Mouse (Mus musculus): ENCODE results near the gene Aurka.

Gene Aurka

DNA sequence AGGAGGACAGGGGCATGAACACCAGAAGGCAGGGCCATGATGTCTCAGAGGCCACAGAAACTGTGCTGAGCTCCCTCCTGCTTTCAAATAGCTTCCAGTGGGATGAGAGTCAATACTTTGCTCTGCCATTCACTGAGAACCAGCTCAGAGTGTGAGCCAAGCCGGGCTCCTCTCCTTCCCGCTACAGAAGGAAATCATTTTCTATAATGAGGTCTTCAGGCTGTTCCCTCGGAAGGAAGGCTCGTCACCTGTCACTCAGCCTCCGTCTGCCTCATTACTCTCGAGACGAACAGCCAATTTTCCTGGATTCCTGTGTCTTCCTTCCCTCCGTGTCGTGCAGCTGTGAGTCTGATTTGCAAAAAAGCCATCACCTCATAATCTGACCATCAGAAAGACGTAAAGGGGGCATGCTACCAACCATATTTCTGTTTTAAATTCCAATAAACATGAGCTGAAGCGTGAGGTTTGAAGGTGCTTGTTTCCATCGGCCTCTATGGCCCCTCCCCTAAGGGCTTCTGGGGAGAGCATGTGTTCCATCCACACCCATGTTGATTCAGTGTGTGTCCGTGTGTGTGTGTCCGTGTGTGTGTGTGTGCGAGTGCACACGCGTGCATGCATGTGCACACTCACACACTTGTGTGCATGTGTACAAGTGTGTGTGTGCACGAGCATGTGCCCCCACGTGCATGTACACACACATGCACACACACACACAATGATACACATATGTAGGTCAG, 32.0 kb downstream of the Aurka start:
- no peak for DNase-seq (ENCODE audit: low spot score in 2 of 2)

DNA sequence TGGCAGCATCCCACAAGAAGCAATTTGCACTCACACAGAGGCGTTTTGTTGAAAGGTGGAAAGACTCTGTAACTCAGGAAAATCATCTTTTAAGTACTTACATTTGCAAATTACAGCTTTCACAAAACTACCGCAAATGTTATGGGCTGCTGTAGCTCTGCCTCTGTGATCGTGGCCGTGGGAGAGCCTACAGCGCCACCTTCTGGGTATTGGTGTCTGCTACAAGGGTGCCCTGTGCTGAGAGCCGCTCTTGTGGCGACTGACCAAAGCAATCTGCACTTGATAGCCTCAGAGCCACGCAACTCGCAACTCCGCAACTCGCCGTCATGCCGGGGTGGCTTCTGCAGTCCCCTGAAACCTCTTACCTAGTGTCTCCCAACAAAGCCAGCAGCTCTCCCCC, 41.2 kb downstream of the Aurka start:
- DNase-seq (ENCODE audit: low spot score in 2 of 2), result no peak

DNA sequence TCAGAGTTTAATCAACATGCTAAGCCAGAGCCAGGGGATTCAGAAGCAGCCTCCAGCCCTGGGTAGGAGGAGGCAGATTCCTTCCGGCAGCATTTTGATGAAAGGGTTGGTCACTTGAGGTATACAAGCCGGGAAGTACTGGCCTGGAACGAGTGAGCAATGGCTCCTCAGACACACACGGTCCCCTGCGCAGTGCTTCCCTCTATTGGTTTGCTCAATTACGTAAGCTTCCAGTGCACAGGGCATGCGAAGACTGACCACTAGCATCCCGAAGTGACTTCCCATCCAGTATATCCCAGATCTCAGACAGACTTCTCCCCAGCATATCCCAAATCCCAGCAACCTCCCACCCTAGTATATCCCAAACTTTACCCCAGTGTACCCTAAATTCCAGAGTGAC, 42.1 kb downstream of the Aurka start:
- no peak for DNase-seq (ENCODE audit: low spot score in 2 of 2)

DNA sequence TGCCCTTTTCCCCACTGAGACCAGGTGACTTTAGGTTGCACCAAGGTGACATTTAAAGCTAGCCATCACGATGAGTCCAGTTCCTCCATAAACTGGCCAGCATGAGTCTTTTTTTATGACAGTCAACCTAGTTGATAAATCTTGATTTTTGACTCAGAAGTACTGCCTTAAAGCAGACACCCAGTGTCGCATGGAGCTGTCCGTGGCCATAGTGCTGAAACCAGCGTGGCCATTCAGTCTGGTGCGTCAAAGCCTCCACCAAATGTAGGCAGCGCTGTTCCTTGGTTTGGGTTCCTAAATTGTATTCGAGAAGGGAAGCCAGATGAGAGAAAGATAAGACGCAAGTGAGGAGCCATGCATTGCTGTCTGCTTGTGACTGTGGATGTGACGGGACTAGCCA, 49.5 kb downstream of the Aurka start:
- peak in 1 of 2 experiments; percentile 30 for DNase-seq (ENCODE audit: low spot score in 2 of 2)

DNA sequence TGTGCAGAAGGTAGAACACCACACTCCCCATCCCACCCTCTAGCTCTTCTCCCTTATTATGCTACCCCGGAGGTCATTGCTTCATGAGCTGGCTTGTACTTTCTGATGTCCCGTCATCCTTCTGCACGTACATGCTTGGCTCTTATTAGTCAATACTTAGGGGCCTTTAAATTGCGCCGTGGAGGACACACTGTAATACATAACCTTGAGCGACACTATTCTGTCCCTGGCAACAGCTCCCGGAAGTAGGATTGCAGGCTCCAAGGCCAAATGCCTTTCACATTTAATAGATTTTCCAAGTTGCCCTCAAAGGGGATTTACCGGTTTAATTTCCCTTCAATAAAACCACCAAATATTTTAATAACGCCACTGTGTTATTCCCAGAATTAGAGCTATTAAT, 58.6 kb downstream of the Aurka start:
- DNase-seq (ENCODE audit: low spot score in 2 of 2), result no peak

DNA sequence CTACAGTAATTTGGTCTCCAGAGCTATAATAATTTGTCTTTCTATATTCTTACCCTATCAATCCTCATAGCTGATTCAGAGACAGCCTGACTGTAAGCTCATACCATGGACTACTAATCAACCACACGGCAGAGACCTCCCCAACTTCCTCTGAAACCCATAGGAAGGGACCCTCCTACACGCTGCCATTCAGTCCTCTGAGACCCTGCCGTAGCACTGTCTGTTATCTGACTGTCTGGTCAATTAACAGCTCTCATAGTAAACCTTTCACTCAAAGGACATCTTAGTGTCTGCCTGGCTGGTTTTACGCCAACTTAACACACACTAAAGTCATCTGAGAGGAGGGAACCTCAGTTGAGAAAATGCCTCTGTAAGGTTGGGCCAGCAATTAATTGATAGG, 63.8 kb downstream of the Aurka start:
- DNase-seq (ENCODE audit: low spot score in 2 of 2), result no peak

Measured in spleen, postnatal 14 days (tissue).